Mouse (Mus musculus) kidney, postnatal 10 days (tissue): ENCODE measurements around the gene Ltb.

Source experiments
- DNase-seq: peaks from one replicate; pipeline ENCODE4 v3.0.0; 2021; ENCODE audit warnings: mixed read lengths

Ltb gene

GRCm38 (mm10) chr17:35165451-35166155, 28.6 kb upstream of the Ltb start:
- DNase-seq, result no peak

- DNase-seq, result peak; percentile 81
Measured at GRCm38 (mm10) chr17:35166352-35167035, 27.7 kb upstream of the Ltb start.

- DNase-seq, result no peak
Measured at GRCm38 (mm10) chr17:35167794-35168193, 26.4 kb upstream of the Ltb start.

DNA sequence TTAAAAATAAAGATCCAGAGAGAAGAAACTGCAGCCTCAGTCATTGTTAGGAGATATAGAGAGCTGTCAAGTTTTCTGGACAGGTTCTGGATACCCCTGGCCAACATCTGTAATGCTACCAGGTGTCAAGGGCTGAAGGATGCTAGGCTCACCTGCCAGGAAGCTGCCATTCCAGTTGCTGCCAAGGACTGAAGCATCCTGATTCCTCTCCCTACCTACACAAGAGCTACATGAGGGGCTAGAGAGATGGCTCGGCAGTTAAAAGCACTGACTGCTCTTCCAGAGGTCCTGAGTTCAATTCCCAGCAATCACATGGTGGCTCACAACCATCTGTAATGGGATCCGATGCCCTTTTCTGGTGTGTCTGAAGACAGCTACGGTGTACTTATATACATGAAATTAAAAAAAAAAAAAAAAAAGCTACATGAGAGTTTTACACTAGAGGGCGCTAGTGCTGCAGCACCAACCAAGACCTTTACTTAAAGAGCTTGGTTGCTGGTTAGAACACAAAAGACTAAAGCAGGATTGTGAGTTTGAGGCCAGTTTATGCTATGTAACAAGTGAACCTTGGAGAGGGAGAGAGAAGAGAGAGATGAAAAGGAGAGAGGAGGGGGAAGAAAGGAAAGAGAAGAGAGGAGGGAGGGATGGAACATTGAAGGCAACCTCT, 25.6 kb upstream of the Ltb start:
- no peak for DNase-seq

DNA sequence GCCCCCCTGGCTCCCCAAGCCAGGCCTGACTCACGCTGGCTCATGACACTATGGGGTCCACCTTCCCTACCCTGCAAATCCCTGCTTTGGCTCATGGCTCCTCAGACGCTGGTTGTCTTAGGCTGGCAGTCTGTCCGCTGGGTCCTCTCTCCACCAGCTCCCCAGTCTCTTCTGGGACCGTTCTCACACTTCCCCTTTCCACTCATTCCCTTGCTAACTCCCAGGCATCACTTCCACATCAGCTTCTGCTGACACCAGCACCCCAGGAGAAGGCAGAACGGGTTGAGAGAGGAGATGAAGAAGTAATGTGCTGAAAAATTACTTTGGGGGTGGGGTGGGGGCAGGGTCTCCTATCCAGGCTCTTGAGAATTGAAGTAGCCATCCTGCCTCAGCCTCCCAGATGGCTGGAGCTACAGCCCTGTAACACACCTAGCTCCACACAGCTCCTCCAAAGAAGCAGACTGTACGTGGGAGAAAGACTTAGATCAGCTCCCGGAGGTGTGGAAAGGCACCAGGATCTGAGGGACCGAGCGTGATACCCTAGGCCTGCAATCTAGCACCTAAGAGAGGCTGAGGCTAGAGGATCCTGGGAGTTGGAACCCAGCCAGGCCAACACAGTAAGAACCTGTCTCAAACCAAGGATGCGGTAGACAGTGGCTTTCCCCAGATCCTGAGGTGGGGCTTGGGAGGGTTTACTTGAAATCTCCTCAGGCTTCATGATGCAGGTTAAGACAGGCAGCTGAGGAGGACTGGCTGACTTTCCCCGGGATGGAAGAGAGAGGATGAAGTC, 21.6 kb upstream of the Ltb start:
- DNase-seq, result no peak

- no peak for DNase-seq
Measured at GRCm38 (mm10) chr17:35173329-35173728, 20.9 kb upstream of the Ltb start.

GRCm38 (mm10) chr17:35174201-35174977, 19.9 kb upstream of the Ltb start:
- no peak for DNase-seq

GRCm38 (mm10) chr17:35175382-35175781, 18.9 kb upstream of the Ltb start:
- DNase-seq, result no peak

DNA sequence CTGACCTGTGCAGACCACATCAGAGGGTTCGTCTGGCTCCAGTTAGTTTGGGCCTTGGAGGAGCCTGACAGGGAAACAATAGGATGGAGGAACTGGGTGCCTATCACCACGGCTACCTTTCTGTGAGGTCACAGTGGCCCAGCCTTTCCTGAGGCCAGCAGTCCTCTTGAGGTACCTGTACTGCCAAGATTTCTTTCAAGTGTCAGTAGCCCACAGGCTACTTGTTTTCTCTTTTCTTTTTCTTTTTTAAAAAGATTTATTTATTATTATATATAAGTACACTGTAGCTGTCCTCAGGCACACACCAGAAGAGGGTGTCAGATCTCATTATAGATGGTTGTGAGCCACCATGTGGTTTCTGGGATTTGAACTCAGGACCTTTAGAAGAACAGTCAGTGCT, 18.3 kb upstream of the Ltb start, which contains the start of gene Aif1:
Gene Aif1 (minus strand): TSS at position 101 of the 400 bp plus-strand sequence.
- no peak for DNase-seq

DNA sequence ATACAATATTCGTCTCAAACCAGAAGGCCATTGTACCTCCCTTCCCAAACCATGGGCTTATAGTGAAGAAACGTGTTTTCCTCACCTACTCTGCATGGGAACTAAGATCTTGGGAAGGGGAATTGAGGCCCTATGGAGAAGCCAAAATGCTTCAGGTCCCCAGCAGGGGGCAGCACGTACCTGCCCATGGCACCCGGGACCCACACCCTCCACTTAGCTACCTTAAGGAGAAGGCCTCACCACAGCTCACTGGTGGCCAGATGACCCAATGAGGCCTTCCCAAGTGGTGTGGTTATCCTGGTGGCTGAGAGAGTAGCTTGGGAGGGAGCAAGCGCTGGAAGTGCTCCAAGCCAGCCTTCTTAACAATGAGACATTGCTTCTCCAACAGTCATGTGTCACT, 15.7 kb upstream of the Ltb start:
- peak; percentile 88 for DNase-seq

GRCm38 (mm10) chr17:35180093-35180492, 14.1 kb upstream of the Ltb start:
- no peak for DNase-seq

- DNase-seq, result peak; percentile 88
Measured at GRCm38 (mm10) chr17:35185639-35186611, 8.3 kb upstream of the Ltb start.

- DNase-seq, result peak; percentile 48
Measured at GRCm38 (mm10) chr17:35186681-35187080, 7.6 kb upstream of the Ltb start.

DNA sequence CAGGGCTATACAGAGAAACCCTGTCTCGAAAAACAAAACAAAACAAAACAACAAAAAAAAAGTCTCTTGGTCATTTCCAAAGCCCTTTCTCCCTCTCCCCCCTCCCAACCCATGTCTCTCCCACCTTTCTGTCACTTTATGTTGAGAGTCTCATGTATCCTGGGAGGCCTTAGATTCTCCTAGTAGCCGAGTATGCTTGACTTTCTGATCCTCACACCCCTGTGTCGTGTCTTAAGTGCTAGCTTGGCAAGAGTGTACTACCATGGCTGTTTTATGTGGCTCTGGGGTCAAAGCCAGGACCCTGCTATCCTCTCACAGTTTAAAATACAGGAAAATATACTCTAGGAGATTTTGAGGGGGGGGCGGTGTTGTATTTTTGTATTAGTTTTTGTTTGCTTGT, 6.9 kb upstream of the Ltb start:
- no peak for DNase-seq

DNA sequence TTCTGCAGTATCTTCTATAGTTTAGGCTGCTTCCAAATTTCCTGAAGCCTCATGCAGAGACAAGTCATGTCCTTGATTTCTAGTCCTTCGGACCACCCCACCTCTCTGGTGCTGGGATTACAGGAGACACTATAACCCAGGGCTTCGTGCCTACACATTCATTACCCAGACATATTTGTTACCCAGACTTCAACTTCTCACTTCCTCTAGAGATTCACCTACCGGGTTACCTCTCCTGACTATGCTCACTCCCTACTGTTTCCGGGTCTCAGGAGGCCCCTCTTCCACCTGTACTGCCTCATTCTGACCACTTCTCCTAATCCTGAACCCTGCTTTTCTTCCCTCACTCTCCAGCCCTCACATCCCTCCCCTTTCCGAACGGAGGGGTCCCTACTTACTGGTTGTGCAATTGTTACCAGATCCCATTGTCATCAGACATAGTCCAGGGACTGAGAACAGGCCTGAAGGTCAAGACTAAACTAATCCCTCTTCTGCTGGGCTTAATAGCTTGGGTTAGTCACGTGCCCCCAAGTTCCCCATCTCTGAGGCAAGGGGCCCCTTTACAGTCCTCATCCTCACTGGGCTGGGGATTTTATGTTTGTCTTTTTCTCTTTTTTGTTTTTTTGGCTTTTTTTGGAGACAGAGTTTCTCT, 6.2 kb upstream of the Ltb start, which contains the start of gene Lst1:
Gene Lst1 (minus strand): TSS at position 481 of the 652 bp plus-strand sequence.
- DNase-seq, result no peak

- no peak for DNase-seq
Measured at GRCm38 (mm10) chr17:35189186-35189585, 5.1 kb upstream of the Ltb start.

DNA sequence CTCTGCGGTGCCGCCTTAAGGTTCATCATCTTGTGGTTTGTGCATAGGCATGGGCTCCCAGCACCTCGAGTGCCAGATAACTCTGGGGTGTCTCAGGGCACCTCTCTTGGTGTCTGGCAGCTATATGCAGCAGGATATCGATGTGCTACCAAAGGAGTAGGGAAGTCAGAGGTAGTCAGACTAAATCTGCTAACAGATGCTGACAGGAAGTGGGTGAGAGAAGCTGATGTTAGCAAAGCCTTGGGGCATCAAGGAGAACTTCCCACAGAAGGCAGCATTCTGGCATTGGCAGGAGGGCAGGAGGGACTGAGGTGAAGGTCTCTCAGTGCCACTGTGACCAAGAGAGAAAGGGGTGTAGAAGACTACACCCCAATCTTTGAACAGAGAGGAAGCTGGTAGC, 4.1 kb upstream of the Ltb start:
- no peak for DNase-seq

DNA sequence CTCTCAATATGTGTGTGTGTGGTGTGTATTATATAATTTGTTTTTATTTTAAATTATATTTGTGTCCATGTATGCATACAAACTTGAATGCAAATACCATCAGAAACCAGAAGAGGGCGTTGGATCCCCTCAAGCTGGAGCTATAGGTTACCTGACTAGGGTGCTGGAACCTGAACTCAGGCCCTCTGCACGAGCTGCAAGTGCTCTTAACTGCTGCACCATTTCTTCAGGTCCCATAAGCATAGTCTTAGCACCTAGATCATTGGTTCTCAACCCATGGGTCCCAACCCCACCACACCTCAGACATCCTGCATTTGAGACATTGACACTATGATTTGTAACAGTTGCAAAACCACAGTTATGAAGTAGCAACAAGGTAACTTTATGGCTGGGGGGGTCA, 2.5 kb upstream of the Ltb start:
- no peak for DNase-seq

DNA sequence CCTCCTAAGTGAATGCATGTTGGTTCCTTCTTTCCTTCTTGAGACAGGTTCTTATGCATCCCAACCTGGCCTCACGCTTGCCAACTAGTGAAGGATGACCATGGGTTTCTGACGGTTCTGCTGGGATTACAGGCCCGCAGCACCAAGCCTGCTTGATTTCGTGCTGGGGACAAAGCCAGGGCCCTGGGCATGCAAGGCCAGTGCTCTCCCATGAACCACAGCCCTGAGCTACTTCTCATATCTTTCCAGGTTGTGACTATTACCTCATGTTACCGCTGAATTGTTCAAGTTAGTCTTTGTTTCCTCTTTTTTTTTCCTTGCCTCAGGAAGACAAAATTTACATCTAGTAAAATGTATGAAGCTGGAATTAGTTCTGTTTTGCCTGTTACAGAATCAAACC, 1.3 kb upstream of the Ltb start:
- no peak for DNase-seq

DNA sequence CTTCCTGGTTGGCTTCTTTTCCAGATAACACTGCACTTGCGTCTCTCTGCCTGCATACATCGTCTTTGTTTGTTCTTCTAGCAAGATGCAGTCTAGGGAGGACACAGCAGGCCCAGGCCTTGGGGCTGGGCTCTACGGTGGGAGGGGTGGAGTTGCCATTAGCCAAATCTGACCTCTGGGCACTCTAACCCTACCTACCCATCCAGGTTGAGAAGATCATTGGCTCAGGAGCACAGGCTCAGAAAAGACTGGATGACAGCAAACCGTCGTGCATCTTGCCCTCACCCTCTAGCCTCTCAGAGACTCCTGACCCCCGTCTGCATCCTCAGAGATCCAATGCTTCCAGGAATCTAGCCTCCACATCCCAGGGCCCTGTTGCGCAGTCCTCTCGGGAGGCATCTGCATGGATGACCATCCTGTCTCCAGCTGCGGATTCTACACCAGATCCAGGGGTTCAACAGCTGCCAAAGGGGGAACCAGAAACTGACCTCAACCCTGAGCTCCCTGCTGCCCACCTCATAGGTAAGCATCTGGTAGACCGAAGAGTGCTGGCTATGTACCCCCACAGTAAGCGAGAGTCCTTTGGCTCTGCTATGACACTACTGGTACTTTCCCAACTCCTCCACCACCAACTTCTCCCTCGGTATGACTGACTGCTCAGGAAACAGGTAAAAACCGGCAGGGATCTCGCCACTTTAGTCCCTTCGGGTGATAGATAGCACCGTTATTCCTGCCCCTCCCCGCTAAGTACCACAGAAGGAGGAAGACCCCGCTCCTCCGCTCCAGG, 798 bp downstream of the Ltb start:
- DNase-seq, result no peak
